Mouse (Mus musculus): ENCODE results near the gene Pmel. TPM values are rescaled to one million over a fixed set of nuclear protein-coding genes. Genes with fewer than 3 reads are reported as not detected.
A peak's percentile ranks its signal among the peaks of the same experiment; 100 is the strongest.

Pmel gene
- total RNA-seq (2017) = not detected in 2 replicates

GRCm38 (mm10) chr10:128703895-128704294 lies at the start of gene Pmel:
Pmel (plus strand) TSS chr10:128704195.
- no peak for ATAC-seq (replicated peaks; ENCODE audit: low read depth, poor library complexity, severe bottlenecking)

GRCm38 (mm10) chr10:128655254-128655653 lies 48.7 kb upstream of the Pmel start:
- ATAC-seq (replicated peaks; ENCODE audit: low read depth, poor library complexity, severe bottlenecking) = peak; percentile 71

- ATAC-seq (replicated peaks; ENCODE audit: low read depth, poor library complexity, severe bottlenecking) = no peak
Measured at GRCm38 (mm10) chr10:128656731-128657130, 47.3 kb upstream of the Pmel start.

GRCm38 (mm10) chr10:128657844-128658243 lies 46.2 kb upstream of the Pmel start:
- ATAC-seq (replicated peaks; ENCODE audit: low read depth, poor library complexity, severe bottlenecking) = no peak

GRCm38 (mm10) chr10:128659490-128659889 lies 44.5 kb upstream of the Pmel start:
- ATAC-seq (replicated peaks; ENCODE audit: low read depth, poor library complexity, severe bottlenecking) = no peak

GRCm38 (mm10) chr10:128662465-128662864 lies 41.5 kb upstream of the Pmel start:
- ATAC-seq (replicated peaks; ENCODE audit: low read depth, poor library complexity, severe bottlenecking) = peak; percentile 50; the same call in 1 of the 2 replicates

GRCm38 (mm10) chr10:128663441-128664220 lies 40.4 kb upstream of the Pmel start:
- peak; percentile 33 for ATAC-seq (replicated peaks; ENCODE audit: low read depth, poor library complexity, severe bottlenecking)

GRCm38 (mm10) chr10:128664808-128665207 lies 39.2 kb upstream of the Pmel start:
- no peak for ATAC-seq (replicated peaks; ENCODE audit: low read depth, poor library complexity, severe bottlenecking)

GRCm38 (mm10) chr10:128665307-128665706 lies 38.7 kb upstream of the Pmel start:
- ATAC-seq (replicated peaks; ENCODE audit: low read depth, poor library complexity, severe bottlenecking) = no peak

- no peak for ATAC-seq (replicated peaks; ENCODE audit: low read depth, poor library complexity, severe bottlenecking)
Measured at GRCm38 (mm10) chr10:128665806-128666205, 38.2 kb upstream of the Pmel start.

GRCm38 (mm10) chr10:128668790-128669672 lies 35.0 kb upstream of the Pmel start:
- 0 out of 2 replicates have a peak, but pooled peaks have one; percentile 10 for ATAC-seq (replicated peaks; ENCODE audit: low read depth, poor library complexity, severe bottlenecking)

- ATAC-seq (replicated peaks; ENCODE audit: low read depth, poor library complexity, severe bottlenecking) = no peak
Measured at GRCm38 (mm10) chr10:128671148-128671547, 32.8 kb upstream of the Pmel start.

GRCm38 (mm10) chr10:128673763-128674468 lies 30.1 kb upstream of the Pmel start, which contains the start of gene Suox:
Suox (minus strand) TSS chr10:128674073.
- ATAC-seq (replicated peaks; ENCODE audit: low read depth, poor library complexity, severe bottlenecking) = peak; percentile 78

GRCm38 (mm10) chr10:128674469-128675008 lies 29.5 kb upstream of the Pmel start:
- ATAC-seq (replicated peaks; ENCODE audit: low read depth, poor library complexity, severe bottlenecking) = peak; percentile 57; the same call in 1 of the 2 replicates

GRCm38 (mm10) chr10:128695411-128695991 lies 8.5 kb upstream of the Pmel start:
- ATAC-seq (replicated peaks; ENCODE audit: low read depth, poor library complexity, severe bottlenecking) = no peak

- peak; percentile 92 for ATAC-seq (replicated peaks; ENCODE audit: low read depth, poor library complexity, severe bottlenecking)
Measured at GRCm38 (mm10) chr10:128695992-128696807, 7.8 kb upstream of the Pmel start, which contains the start of gene Rab5b. Rab5b (minus strand) TSS chr10:128696264.

- ATAC-seq (replicated peaks; ENCODE audit: low read depth, poor library complexity, severe bottlenecking) = no peak
Measured at GRCm38 (mm10) chr10:128697072-128697725, 6.8 kb upstream of the Pmel start.

GRCm38 (mm10) chr10:128699006-128699405 lies 5.0 kb upstream of the Pmel start:
- ATAC-seq (replicated peaks; ENCODE audit: low read depth, poor library complexity, severe bottlenecking) = no peak

Data from common myeloid progenitor, adult 5-6 weeks (primary cell).